Mouse (Mus musculus) layer of hippocampus, adult 2 months (tissue): Measurements from ENCODE around the gene Unc79. TPM values are rescaled to one million over a fixed set of nuclear protein-coding genes. Genes with fewer than 3 reads are reported as not detected.

Experiments
- DNase-seq, 2 experiments: peaks; one replicate each; pipeline ENCODE4 v3.0.0; 2022; ENCODE audit warnings: low spot score in 2 of 2
- H3K27ac ChIP-seq: fragments of 200-600 bp; 2 replicates; pipeline ENCODE4 v1.8.1; 2022
- H3K4me3 ChIP-seq: fragments of 200-600 bp; 2 replicates; pipeline ENCODE4 v1.8.1; 2022; ENCODE audit warnings: mild to moderate bottlenecking
- CTCF ChIP-seq: fragments of 200-600 bp; conservative IDR thresholded peaks from 2 replicates; pipeline ENCODE4 v1.8.1; 2022; ENCODE audit warnings: antibody characterized with exemption, mild to moderate bottlenecking, moderate library complexity
- long read RNA-seq, 2 experiments: library from polyadenylated mRNA; stranded (forward); transcript quantifications; one replicate each; pipeline ENCODE4 v2.0.0; 2021; ENCODE audit warnings: borderline mapping rate in 2 of 2
- total RNA-seq, 2 experiments: library from RNA; stranded (reverse); gene quantifications; 2 replicates each; pipeline ENCODE4 v1.2.3; 2021

The Unc79 gene
- 10 to 100 TPM; 53.2 to 56.6 TPM for total RNA-seq
- long read RNA-seq, experiment 1, partial matches to known transcripts, result 8 of 13 reads
- long read RNA-seq, experiment 1, other reads (novel, unspliced or antisense), result 5 of 13 reads
- long read RNA-seq, experiment 2, partial matches to known transcripts, result 6 of 13 reads
- long read RNA-seq, experiment 2, other reads (novel, unspliced or antisense), result 7 of 13 reads

GRCm38 (mm10) chr12:102948778-102949394, at the start of gene Unc79:
Gene Unc79 (plus strand): TSS chr12:102948859.
- H3K27ac ChIP-seq, result peak within 1 kb of the TSS; percentile 96
- peak; percentile 66 for TF ChIP-seq CTCF
- peak; percentile 83 to 89 for DNase-seq

GRCm38 (mm10) chr12:102899091-102899490, 49.6 kb upstream of the Unc79 start, which contains the start of gene Cox8c:
Gene Cox8c (plus strand): TSS chr12:102899316.
- H3K4me3 ChIP-seq, result no peak within 1 kb of the TSS
- DNase-seq, result no peak
- H3K27ac ChIP-seq, result no peak within 1 kb of the TSS
- TF ChIP-seq CTCF, result no peak

More at GRCm38 (mm10) chr12:102948778-102949394, at the start of gene Unc79:
- peak within 1 kb of the TSS; percentile 83 for H3K4me3 ChIP-seq

GRCm38 (mm10) chr12:102908191-102908590, 40.5 kb upstream of the Unc79 start:
- Histone ChIP-seq H3K27ac (no peak overlapping the region), H3K4me3 (no peak overlapping the region)
- no peak for TF ChIP-seq CTCF
- peak in 1 of 2 experiments; percentile 19 for DNase-seq

- DNase-seq, result no peak
- TF ChIP-seq CTCF, result no peak
- Histone ChIP-seq H3K27ac (no peak overlapping the region), H3K4me3 (no peak overlapping the region)
Measured at GRCm38 (mm10) chr12:102916073-102916472, 32.6 kb upstream of the Unc79 start.

DNA sequence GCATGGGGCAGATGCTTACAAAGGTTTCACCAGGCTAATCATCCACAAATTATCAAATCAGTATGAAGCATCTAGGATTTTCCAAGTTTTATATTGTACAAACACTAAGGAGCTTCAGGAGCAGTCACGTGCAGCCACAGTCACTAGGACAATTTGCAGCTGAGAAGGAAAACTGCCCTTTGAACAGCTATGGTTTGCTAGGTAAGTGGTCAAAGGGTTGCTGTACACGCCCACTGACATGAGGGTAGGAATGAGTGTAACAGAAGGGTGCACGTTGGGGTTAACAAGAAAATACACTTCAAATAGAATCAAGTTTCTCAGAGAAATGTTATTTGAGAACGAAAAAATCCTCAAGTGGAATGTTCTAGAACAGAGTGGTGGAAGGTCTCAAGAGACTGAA, 18.9 kb upstream of the Unc79 start:
- no peak for DNase-seq
- no peak for TF ChIP-seq CTCF
- Histone ChIP-seq H3K27ac (no peak overlapping the region), H3K4me3 (no peak overlapping the region)

GRCm38 (mm10) chr12:102930335-102930734, 18.3 kb upstream of the Unc79 start:
- TF ChIP-seq CTCF, result no peak

DNA sequence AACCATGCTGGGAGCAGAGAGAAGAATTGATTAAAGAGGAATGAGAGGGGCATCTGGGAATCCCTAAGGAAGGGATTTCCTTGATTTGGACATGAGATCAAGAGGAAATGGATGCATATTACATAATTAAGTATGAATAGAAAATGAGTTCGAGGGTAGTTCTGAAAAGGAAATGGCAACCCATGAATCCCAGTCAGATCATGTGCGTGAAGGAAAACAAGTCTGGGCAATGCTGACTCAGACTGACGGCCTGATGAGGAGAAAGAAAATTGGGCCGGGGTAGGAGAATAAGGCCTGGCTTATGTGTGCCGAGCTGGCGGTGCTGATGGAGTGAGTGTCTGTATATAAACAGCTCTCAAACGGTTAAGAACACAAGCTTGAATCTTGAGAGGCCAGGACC, 17.9 kb upstream of the Unc79 start:
- DNase-seq, result no peak
- TF ChIP-seq CTCF, result no peak
- H3K4me3 ChIP-seq, result no peak overlapping the region
- H3K27ac ChIP-seq, result no peak overlapping the region

More at GRCm38 (mm10) chr12:102930335-102930734, 18.3 kb upstream of the Unc79 start:
- H3K4me3 ChIP-seq, result no peak overlapping the region
- no peak for DNase-seq
- no peak overlapping the region for H3K27ac ChIP-seq

- Histone ChIP-seq H3K4me3 (no peak overlapping the region), H3K27ac (no peak overlapping the region)
- no peak for TF ChIP-seq CTCF
- no peak for DNase-seq
Measured at GRCm38 (mm10) chr12:102935892-102936291, 12.8 kb upstream of the Unc79 start.

DNA sequence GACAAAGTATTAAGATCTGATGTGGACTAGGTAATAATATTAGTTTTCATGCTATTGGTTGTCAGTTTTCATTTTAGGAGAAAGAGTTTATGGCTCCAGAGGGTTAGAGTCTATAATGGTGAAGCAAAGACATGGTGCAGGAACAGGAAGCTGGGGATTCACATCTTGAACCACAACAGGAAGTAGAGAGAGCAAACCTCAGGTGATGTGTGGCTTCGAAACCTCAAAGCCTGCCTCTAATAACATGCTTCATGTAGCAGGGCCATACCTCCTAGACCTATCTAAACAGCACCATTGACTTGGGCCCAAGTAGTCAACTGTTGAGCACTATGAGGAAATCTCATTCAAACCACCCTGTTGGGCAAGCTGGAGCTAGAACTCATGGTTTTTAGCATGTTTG, 3.1 kb upstream of the Unc79 start:
- DNase-seq, result no peak
- no peak overlapping the region for H3K4me3 ChIP-seq
- TF ChIP-seq CTCF, result no peak
- no peak overlapping the region for H3K27ac ChIP-seq

DNA sequence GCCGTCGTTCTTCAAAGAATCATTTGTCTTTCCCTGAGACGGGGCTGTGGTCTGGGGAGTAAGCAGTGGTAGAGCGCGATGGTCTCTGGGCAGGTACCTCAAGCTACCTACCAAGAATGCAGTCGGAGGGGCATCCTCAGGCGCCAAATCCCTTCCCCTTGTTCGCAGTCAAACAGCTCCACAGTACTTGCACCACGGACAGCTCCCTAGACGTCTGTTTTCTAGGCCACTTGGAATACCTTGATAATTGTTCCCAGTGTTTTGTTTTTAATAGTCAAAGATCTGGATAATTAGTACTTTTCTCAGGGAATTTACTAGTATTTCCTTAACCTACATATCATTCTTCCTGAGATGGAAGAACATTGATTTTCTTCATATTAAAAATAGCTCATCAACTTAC, 833 bp upstream of the Unc79 start:
- DNase-seq, result no peak
- no peak for TF ChIP-seq CTCF
- no peak overlapping the region for H3K27ac ChIP-seq
- H3K4me3 ChIP-seq, result peak overlapping the region; percentile 83; the same call in 1 of the 2 replicates

DNA sequence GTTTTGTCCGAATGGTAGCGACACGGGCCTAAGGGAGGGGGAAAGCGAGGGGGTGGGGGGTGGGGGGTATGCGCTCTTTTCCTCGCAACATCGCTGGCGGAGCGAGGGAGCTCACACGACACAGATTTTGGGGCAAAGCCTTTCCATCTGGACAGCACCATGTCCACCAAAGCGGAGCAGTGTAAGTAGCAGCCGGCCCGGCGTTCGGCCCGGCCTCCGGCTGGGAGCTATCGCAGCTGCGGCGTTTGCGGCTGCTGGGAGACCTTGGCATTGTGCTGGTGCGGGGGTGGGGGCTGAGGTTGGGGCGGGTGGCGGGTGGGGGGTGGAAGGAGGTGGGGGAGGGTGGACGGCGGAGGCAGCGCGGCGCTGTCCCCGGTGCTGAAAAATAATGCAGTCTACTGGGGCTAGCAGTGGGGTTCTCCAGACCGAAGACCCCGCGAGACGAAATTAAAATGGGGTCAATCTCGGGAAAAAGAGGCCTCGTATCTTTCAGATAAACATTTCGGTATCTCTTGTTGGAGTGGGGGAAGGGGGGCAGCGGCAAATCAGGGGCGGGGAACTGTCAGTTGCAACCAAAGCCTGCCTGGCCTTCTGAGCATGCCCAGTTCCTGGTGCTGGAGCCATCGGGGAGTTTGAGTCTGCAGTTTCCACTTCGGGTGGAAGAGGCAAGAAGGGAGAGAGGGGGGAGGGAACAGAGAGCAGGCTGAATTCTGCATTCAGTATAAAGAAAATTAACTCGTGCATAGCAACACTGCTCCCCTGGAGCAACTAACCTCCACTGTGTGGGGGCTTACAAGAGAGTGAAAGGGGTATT, 943 bp downstream of the Unc79 start:
- TF ChIP-seq CTCF, result no peak
- peak overlapping the region; percentile 96 for H3K27ac ChIP-seq
- DNase-seq, result peak; percentile 78 to 85

GRCm38 (mm10) chr12:102960051-102960775, 11.6 kb downstream of the Unc79 start:
- peak; percentile 53 for TF ChIP-seq CTCF
- H3K4me3 ChIP-seq, result no peak overlapping the region
- no peak overlapping the region for H3K27ac ChIP-seq
- DNase-seq, result no peak

More for the DNA sequence above, 943 bp downstream of the Unc79 start:
- H3K4me3 ChIP-seq, result peak overlapping the region; percentile 83
